Comparison of ENCODE assay signal across 27 mouse cellular contexts in genomic region chrX:57401388-57401787, GRCm38 (mm10). TPM values are rescaled to one million over a fixed set of nuclear protein-coding genes. Genes with fewer than 3 reads are reported as not detected.
A peak's percentile ranks its signal among the peaks of the same experiment; 100 is the strongest.
DNase-seq lines count a peak whose midpoint lies in the region; ATAC-seq lines count a peak whose summit lies in the region.
"Had no signal": no experiment of that assay in that cellular context is flagged by ENCODE, and none has a peak within 500 bp of the region (broad histone marks: within the 10 kb centered on the region; RNA-seq: fewer than 3 reads in every experiment).

No protein-coding gene starts in this region.

- H3K4me3 ChIP-seq in liver, embryonic 12.5 days = no peak overlapping the region
- H3K4me3 ChIP-seq: embryonic facial prominence, embryonic 13.5 days; embryonic facial prominence, embryonic 15.5 days; erythroblast, embryonic 14.5 days; forebrain, embryonic 10.5 days; forebrain, embryonic 12.5 days had no signal

- no peaks in the 10 kb centered on the region for H3K4me1 ChIP-seq in liver, embryonic 12.5 days
- H3K4me1 ChIP-seq: embryonic facial prominence, embryonic 13.5 days; embryonic facial prominence, embryonic 15.5 days; forebrain, embryonic 10.5 days; forebrain, embryonic 12.5 days had no signal

- no peaks in the 10 kb centered on the region for H3K36me3 ChIP-seq in liver, embryonic 12.5 days
- H3K36me3 ChIP-seq: embryonic facial prominence, embryonic 13.5 days; embryonic facial prominence, embryonic 15.5 days; forebrain, embryonic 10.5 days; forebrain, embryonic 12.5 days had no signal

- no peak overlapping the region for H3K9ac ChIP-seq in liver, embryonic 12.5 days
- H3K9ac ChIP-seq: embryonic facial prominence, embryonic 13.5 days; embryonic facial prominence, embryonic 15.5 days; forebrain, embryonic 12.5 days had no signal

- H3K9me3 ChIP-seq in liver, embryonic 12.5 days (replicated peaks) = no peaks in the 10 kb centered on the region
- H3K9me3 ChIP-seq: embryonic facial prominence, embryonic 13.5 days; embryonic facial prominence, embryonic 15.5 days; forebrain, embryonic 10.5 days; forebrain, embryonic 12.5 days had no signal

- no peak overlapping the region for H3K27ac ChIP-seq in liver, embryonic 12.5 days
- H3K27ac ChIP-seq: embryonic facial prominence, embryonic 13.5 days; embryonic facial prominence, embryonic 15.5 days; forebrain, embryonic 10.5 days; forebrain, embryonic 12.5 days had no signal

- peak; percentile 38 for DNase-seq in 416B (ENCODE audit: low read depth)
- DNase-seq in cerebellum, adult 9-11 months = no peak
- DNase-seq in kidney, adult 18-20 months = no peak
- DNase-seq: adrenal gland, adult 8-10 months; adrenal gland, postnatal 14 days; adrenal gland, postnatal 36 days; cerebellum, adult 11-12 months; cerebellum, adult 2 months; cerebellum, adult 9-10 months; cerebellum, postnatal 14 days; cerebellum, postnatal 36 days; embryo, embryonic 11 days had no signal

- H3K27me3 ChIP-seq in liver, embryonic 12.5 days (replicated peaks) = no peaks in the 10 kb centered on the region
- H3K27me3 ChIP-seq: embryonic facial prominence, embryonic 13.5 days; embryonic facial prominence, embryonic 15.5 days; forebrain, embryonic 12.5 days had no signal

- H3K4me2 ChIP-seq in liver, embryonic 12.5 days = no peak overlapping the region
- H3K4me2 ChIP-seq: embryonic facial prominence, embryonic 13.5 days; embryonic facial prominence, embryonic 15.5 days; forebrain, embryonic 12.5 days had no signal

- 59% methylated on average over 1 of the region's 1 CpGs for WGBS in liver, embryonic 12.5 days (ENCODE audit: insufficient replicate concordance)

- ATAC-seq in granulocyte monocyte progenitor cell, adult 5-6 weeks (replicated peaks; ENCODE audit: poor library complexity, severe bottlenecking) = peak; percentile 69
- 0 out of 2 replicates have a peak, but pooled peaks have one; percentile 31 for ATAC-seq in megakaryocyte progenitor cell, adult 5-6 weeks (replicated peaks; ENCODE audit: poor library complexity)
- no peak for ATAC-seq in liver, embryonic 12.5 days
- ATAC-seq: activated CD4-positive, CD25-positive, alpha-beta regulatory T cell, adult 4 months; forebrain, embryonic 14.5 days; forebrain, embryonic 16.5 days; Patski had no signal

RNA-seq across cellular contexts. Expression of gene Gm364, which starts 7.6 kb away (rescaled TPM):
- not detected in 2 replicates for total RNA-seq in granulocyte monocyte progenitor cell, adult 5-6 weeks (2014; fragmentation: Nextera tagmentation)
- total RNA-seq in granulocyte monocyte progenitor cell, adult 5-6 weeks (2017) = 0.46 TPM in 1 of 2 replicates, not detected in the other
- not detected in 2 replicates for total RNA-seq in megakaryocyte progenitor cell, adult 5-6 weeks (2015)
- not detected in 2 replicates for total RNA-seq in megakaryocyte progenitor cell, adult 5-6 weeks (2017)
- polyA plus RNA-seq in liver, embryonic 12.5 days (2016; fragmentation: Nextera tagmentation; extraction: Ambion mirVana) = not detected in 2 replicates
- total RNA-seq: adrenal gland, adult 18-20 months; adrenal gland, adult 8-10 months; adrenal gland, postnatal 14 days; adrenal gland, postnatal 36 days; common myeloid progenitor, adult 5-6 weeks had no signal
- polyA plus RNA-seq: activated CD4-positive, CD25-positive, alpha-beta regulatory T cell, adult 4 months; cerebellum, adult 2 months; embryonic facial prominence, embryonic 11.5 days; embryonic facial prominence, embryonic 13.5 days; embryonic facial prominence, embryonic 15.5 days; erythroblast, embryonic 14.5 days; forebrain, embryonic 10.5 days; forebrain, embryonic 12.5 days; forebrain, embryonic 16.5 days; Patski had no signal

RNA-seq across cellular contexts. Expression of gene Rbmx, which starts 8.6 kb away (rescaled TPM):
- 81.2 and 92.6 TPM in 2 replicates for total RNA-seq in granulocyte monocyte progenitor cell, adult 5-6 weeks (2014; fragmentation: Nextera tagmentation)
- 74.0 and 74.1 TPM in 2 replicates for total RNA-seq in granulocyte monocyte progenitor cell, adult 5-6 weeks (2017)
- 85.0 and 92.6 TPM in 2 replicates for total RNA-seq in megakaryocyte progenitor cell, adult 5-6 weeks (2015)
- total RNA-seq in megakaryocyte progenitor cell, adult 5-6 weeks (2017) = 60.8 and 87.4 TPM in 2 replicates
- 36.4 and 37.2 TPM in 2 replicates for polyA plus RNA-seq in liver, embryonic 12.5 days (2016; fragmentation: Nextera tagmentation; extraction: Ambion mirVana)
